Mouse (Mus musculus): Measurements from ENCODE around the gene Unk. TPM values are rescaled to one million over a fixed set of nuclear protein-coding genes. Genes with fewer than 3 reads are reported as not detected.
A peak's percentile ranks its signal among the peaks of the same experiment; 100 is the strongest.
"Not testable (repeated sequence)": the region's sequence is repeated elsewhere in the genome, so short reads cannot be mapped to it uniquely, and the experiment has no call there.

Gene Unk
- total RNA-seq, 2 experiments from 2014 or later = 6.9 to 7.9 TPM

- ATAC-seq (replicated peaks; ENCODE audit: low FRiP score, poor library complexity, severe bottlenecking) = no peak
Observed at GRCm38 (mm10) chr11:116008832-116009375, 21.2 kb upstream of the Unk start.

- ATAC-seq (replicated peaks; ENCODE audit: low FRiP score, poor library complexity, severe bottlenecking) = no peak
Observed at GRCm38 (mm10) chr11:116009661-116010060, 20.5 kb upstream of the Unk start.

GRCm38 (mm10) chr11:116010146-116010545, 20.0 kb upstream of the Unk start:
- ATAC-seq (replicated peaks; ENCODE audit: low FRiP score, poor library complexity, severe bottlenecking) = no peak

GRCm38 (mm10) chr11:116010948-116011347, 19.2 kb upstream of the Unk start:
- ATAC-seq (replicated peaks; ENCODE audit: low FRiP score, poor library complexity, severe bottlenecking) = no peak

- ATAC-seq (replicated peaks; ENCODE audit: low FRiP score, poor library complexity, severe bottlenecking) = no peak
Observed at GRCm38 (mm10) chr11:116011529-116012261, 18.4 kb upstream of the Unk start.

- ATAC-seq (replicated peaks; ENCODE audit: low FRiP score, poor library complexity, severe bottlenecking) = peak; percentile 84
Observed at GRCm38 (mm10) chr11:116012262-116012947, 17.7 kb upstream of the Unk start, which contains the start of gene Galk1. Galk1 (minus strand) TSS chr11:116012719.

- no peak for ATAC-seq (replicated peaks; ENCODE audit: low FRiP score, poor library complexity, severe bottlenecking)
Observed at GRCm38 (mm10) chr11:116014821-116015220, 15.3 kb upstream of the Unk start.

- ATAC-seq (replicated peaks; ENCODE audit: low FRiP score, poor library complexity, severe bottlenecking) = no peak
Observed at GRCm38 (mm10) chr11:116018106-116018505, 12.0 kb upstream of the Unk start.

GRCm38 (mm10) chr11:116018867-116019266, 11.3 kb upstream of the Unk start:
- not testable (repeated sequence) for ATAC-seq (replicated peaks; ENCODE audit: low FRiP score, poor library complexity, severe bottlenecking)

- ATAC-seq (replicated peaks; ENCODE audit: low FRiP score, poor library complexity, severe bottlenecking) = no peak
Observed at GRCm38 (mm10) chr11:116019360-116019791, 10.7 kb upstream of the Unk start.

GRCm38 (mm10) chr11:116019976-116020411, 10.1 kb upstream of the Unk start:
- ATAC-seq (replicated peaks; ENCODE audit: low FRiP score, poor library complexity, severe bottlenecking) = no peak

- ATAC-seq (replicated peaks; ENCODE audit: low FRiP score, poor library complexity, severe bottlenecking) = no peak
Observed at GRCm38 (mm10) chr11:116020519-116020922, 9.6 kb upstream of the Unk start.

- no peak for ATAC-seq (replicated peaks; ENCODE audit: low FRiP score, poor library complexity, severe bottlenecking)
Observed at GRCm38 (mm10) chr11:116021328-116022220, 8.5 kb upstream of the Unk start.

GRCm38 (mm10) chr11:116022256-116022780, 7.8 kb upstream of the Unk start:
- no peak for ATAC-seq (replicated peaks; ENCODE audit: low FRiP score, poor library complexity, severe bottlenecking)

GRCm38 (mm10) chr11:116023074-116023770, 6.9 kb upstream of the Unk start:
- ATAC-seq (replicated peaks; ENCODE audit: low FRiP score, poor library complexity, severe bottlenecking) = peak; percentile 26

- peak; percentile 45 for ATAC-seq (replicated peaks; ENCODE audit: low FRiP score, poor library complexity, severe bottlenecking)
Observed at GRCm38 (mm10) chr11:116023771-116024355, 6.3 kb upstream of the Unk start.

- peak; percentile 88 for ATAC-seq (replicated peaks; ENCODE audit: low FRiP score, poor library complexity, severe bottlenecking)
Observed at GRCm38 (mm10) chr11:116024356-116024808, 5.7 kb upstream of the Unk start.

- ATAC-seq (replicated peaks; ENCODE audit: low FRiP score, poor library complexity, severe bottlenecking) = no peak
Observed at GRCm38 (mm10) chr11:116025056-116025845, 4.9 kb upstream of the Unk start.

All from erythroblast, adult 5-6 weeks (primary cell).